Mouse (Mus musculus): Measurements from ENCODE around the gene Plxnc1.

Gene Plxnc1

DNA sequence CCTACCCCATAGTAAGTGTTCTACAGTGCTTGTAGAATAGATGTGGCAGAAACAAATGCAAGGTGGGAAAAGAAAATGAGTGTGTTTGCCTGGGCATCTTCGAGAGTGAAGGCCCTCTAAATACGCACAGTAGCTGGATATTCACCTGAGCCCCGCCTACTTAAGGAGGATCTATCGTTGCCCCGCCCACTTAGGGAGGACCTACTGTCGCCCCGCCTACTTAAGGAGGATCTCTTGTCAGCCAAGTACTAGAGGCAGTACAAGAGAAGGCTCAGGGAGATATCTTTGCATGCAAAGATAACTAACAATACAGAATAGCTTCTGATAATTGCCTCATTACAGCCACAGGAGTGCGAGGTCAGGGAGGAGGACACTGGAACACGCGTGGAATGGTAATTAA lies 17.4 kb upstream of the Plxnc1 start:
- in situ Hi-C loops (cut with MboI; ENCODE audit: low pct_unique_long_range_greater_than_20kb in 1 of 2, low sequenced_read_pairs in 2 of 2, unreplicated experiment in 1 of 2), result loop anchor here (5.0 to 25.0 kb wide), 3 partner anchors 275 to 337 kb away; partner anchors contain the start of gene Cep83 (in 1 of the 2)

- in situ Hi-C loops (cut with MboI; ENCODE audit: low pct_unique_long_range_greater_than_20kb in 1 of 2, low sequenced_read_pairs in 2 of 2, unreplicated experiment in 1 of 2), result loop anchor here (5.0 to 25.0 kb wide), 3 partner anchors 274 to 336 kb away; partner anchors contain the start of gene Cep83 (in 1 of the 2)
Measured at GRCm38 (mm10) chr10:94961283-94961682, 16.6 kb upstream of the Plxnc1 start.

GRCm38 (mm10) chr10:94958311-94958710 lies 13.7 kb upstream of the Plxnc1 start:
- in situ Hi-C loops (cut with MboI; ENCODE audit: low pct_unique_long_range_greater_than_20kb in 1 of 2, low sequenced_read_pairs in 2 of 2, unreplicated experiment in 1 of 2), result loop anchor here (10.0 to 25.0 kb wide), 2 partner anchors 271 to 274 kb away; partner anchors contain the start of gene Cep83 (in 2 of the 2)

DNA sequence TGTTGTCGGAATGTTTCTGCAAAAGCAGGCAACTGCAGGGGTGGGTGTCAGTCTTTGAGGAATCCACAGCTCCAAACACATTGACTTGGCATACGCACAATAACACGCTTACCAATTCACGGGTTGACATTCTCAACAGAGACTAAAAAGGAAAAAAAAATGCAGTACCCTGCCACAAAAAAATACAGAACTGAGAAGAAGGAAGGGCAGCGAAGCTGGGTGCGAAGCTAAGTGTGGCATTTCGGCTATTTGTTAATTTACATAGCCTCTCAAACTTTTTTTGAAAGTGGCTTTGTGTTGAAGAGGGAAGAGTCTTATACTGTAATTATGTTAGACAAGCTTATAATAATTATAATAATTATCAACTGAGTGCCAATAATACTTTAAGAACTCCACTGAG lies 13.1 kb upstream of the Plxnc1 start:
- in situ Hi-C loops (cut with MboI; ENCODE audit: low pct_unique_long_range_greater_than_20kb in 1 of 2, low sequenced_read_pairs in 2 of 2, unreplicated experiment in 1 of 2), result loop anchor here (10.0 to 25.0 kb wide), 2 partner anchors 270 to 273 kb away; partner anchors contain the start of gene Cep83 (in 2 of the 2)

DNA sequence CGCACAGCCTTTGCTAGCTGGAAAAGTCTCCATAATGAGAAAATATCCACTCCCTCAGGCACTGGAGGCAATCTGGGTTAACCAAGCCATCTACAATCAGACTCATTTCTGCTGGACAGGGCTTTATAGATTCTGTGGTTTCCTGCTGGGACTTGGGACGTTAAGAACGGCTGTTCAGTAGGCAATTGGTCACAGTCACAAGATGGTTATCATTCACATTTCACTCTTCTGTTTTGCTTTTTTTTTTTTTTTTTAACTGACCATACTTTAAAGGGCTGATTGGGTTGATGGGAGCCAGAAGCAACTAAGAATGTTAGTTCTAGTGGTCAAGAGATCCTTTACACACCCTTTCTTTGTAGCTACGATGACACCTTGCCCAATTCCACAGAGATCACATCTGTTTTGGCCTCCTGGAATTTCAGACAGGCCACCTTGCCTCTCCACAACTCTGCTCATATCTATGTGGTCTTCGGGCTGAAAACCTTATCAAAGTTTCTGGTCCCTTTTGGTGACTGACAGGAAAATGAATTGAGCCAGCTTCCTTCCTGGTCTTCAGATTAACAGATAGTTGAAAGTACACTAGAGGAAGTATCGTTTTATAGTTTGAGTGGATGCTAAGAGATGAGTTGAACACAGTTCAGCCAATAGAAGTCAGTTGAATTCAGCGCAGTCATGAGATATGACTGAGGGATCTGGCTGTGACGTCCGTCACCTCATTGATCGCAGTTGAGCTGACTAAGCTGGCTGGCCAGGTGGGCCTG lies 3.5 kb upstream of the Plxnc1 start:
- in situ Hi-C loops (cut with MboI; ENCODE audit: low pct_unique_long_range_greater_than_20kb in 1 of 2, low sequenced_read_pairs in 2 of 2, unreplicated experiment in 1 of 2), result no loop called here

- in situ Hi-C loops (cut with MboI; ENCODE audit: low pct_unique_long_range_greater_than_20kb in 1 of 2, low sequenced_read_pairs in 2 of 2, unreplicated experiment in 1 of 2), result no loop called here
Measured at GRCm38 (mm10) chr10:94947386-94947785, 2.8 kb upstream of the Plxnc1 start.

DNA sequence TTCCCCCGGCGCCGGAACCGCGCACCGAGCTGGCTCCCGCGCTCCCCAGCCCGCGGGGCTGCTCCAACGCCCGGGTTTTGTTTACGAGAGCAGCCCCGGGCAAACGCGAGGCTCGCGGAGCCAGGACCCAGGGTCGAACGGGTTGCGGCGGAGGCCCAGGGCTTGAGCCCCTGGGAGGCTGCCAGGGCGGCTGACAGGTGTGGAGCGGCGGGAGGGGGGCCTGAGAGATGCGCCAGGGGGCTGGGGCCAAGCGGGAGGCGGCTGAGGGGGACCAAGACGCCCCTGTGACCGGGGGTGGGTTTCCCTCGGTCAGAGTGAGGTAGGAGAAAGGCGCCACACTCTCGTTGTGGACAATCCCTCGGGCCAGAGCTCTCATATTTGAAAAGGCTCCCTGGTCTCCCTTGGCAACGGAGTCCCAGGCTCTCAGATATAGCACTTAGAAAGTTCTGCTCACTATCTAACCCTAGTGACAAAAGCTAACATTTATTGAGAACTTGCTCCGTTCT lies 624 bp upstream of the Plxnc1 start:
- in situ Hi-C loops (cut with MboI; ENCODE audit: low pct_unique_long_range_greater_than_20kb in 1 of 2, low sequenced_read_pairs in 2 of 2, unreplicated experiment in 1 of 2), result no loop called here

- in situ Hi-C loops (cut with MboI; ENCODE audit: low pct_unique_long_range_greater_than_20kb in 1 of 2, low sequenced_read_pairs in 2 of 2, unreplicated experiment in 1 of 2), result no loop called here
Measured at GRCm38 (mm10) chr10:94943846-94944690, 567 bp downstream of the Plxnc1 start.

GRCm38 (mm10) chr10:94943401-94943845 lies 1.2 kb downstream of the Plxnc1 start:
- in situ Hi-C loops (cut with MboI; ENCODE audit: low pct_unique_long_range_greater_than_20kb in 1 of 2, low sequenced_read_pairs in 2 of 2, unreplicated experiment in 1 of 2), result no loop called here

DNA sequence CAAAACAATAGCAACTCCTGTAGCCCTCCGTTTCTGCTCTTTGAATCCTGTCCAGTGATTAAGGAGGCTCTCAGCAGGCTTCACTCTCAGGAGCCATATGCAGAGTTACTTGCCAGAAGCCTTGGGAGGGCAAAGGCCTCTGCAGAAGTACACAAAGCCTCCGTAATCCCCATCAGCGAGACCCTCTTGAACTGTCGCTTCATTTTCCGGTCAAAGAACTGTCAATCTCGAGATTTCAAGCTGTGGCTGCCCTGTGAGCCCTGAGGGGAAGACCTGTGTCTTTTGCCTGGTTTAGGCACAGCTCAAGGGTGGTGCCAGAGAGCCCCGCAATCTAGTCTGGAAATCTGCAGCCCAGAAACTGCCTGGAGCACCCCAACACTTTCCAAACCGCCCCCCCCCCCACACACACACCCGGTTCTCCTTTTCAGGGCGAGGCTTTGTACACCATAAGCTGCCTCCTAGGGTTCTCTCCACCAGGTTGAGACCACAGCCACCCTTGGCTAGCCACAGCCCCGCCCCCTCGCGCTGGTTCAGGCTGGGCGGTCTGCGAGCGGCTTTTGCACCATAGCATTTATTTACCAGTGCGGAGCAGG lies 2.1 kb downstream of the Plxnc1 start:
- in situ Hi-C loops (cut with MboI; ENCODE audit: low pct_unique_long_range_greater_than_20kb in 1 of 2, low sequenced_read_pairs in 2 of 2, unreplicated experiment in 1 of 2), result no loop called here

DNA sequence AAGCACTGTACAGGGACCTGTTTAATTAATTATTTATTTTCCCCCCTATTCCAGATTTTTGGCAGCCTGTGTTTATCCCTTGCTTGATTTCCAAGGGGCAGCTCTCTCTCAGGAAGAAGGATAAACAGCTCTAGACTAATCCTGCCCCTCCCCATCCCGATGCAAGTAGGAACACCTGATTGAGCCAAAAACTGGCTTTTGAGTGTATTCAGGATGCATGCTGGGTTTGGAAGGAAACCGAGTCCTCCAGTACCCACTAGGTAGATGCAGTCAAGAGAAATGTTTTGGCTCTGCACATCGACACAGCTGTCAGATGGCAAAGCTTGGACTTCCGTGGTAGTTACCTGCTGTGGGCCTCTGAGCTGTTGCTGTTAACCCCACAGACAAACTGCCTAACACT lies 3.1 kb downstream of the Plxnc1 start:
- in situ Hi-C loops (cut with MboI; ENCODE audit: low pct_unique_long_range_greater_than_20kb in 1 of 2, low sequenced_read_pairs in 2 of 2, unreplicated experiment in 1 of 2), result no loop called here

DNA sequence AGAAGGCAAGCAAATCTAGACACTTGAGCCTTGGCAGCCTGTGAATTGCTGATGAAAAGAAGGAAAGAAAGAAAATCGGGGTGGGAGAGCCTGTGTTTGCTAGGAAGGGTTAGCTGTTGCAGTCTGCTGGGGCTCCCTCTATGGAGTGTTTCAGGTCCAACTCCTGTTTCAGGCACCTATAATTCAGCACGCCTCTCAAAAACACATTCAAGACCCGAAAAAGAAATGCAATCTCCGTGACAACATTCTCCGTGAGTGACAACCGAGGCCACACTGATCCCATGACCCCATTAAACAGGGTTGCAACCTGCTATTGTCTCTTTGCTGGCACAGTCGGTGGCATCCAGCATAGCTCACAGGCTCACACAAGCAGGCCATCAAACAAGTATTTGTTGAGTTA lies 3.8 kb downstream of the Plxnc1 start:
- in situ Hi-C loops (cut with MboI; ENCODE audit: low pct_unique_long_range_greater_than_20kb in 1 of 2, low sequenced_read_pairs in 2 of 2, unreplicated experiment in 1 of 2), result no loop called here

- in situ Hi-C loops (cut with MboI; ENCODE audit: low pct_unique_long_range_greater_than_20kb in 1 of 2, low sequenced_read_pairs in 2 of 2, unreplicated experiment in 1 of 2), result no loop called here
Measured at GRCm38 (mm10) chr10:94940061-94940460, 4.6 kb downstream of the Plxnc1 start.

DNA sequence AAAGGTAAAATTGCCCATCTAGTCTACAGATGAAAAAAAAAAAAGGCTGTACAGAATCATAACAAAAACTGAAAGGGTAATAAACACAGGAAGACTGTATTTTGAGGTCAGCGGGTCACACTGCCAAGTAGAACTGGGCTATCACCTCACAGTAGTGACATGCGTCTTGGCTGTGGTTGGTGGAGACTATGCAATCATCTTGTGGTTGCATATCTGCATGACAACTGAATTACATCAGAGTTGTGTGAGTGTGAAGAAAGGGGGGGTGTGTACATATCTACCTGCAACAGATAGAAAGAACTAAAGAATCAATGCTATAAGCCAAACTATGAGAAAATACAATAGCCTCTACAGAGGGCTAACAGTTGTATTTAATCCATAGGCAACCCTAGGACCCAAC lies 5.7 kb downstream of the Plxnc1 start:
- in situ Hi-C loops (cut with MboI; ENCODE audit: low pct_unique_long_range_greater_than_20kb in 1 of 2, low sequenced_read_pairs in 2 of 2, unreplicated experiment in 1 of 2), result no loop called here

GRCm38 (mm10) chr10:94938320-94938719 lies 6.3 kb downstream of the Plxnc1 start:
- in situ Hi-C loops (cut with MboI; ENCODE audit: low pct_unique_long_range_greater_than_20kb in 1 of 2, low sequenced_read_pairs in 2 of 2, unreplicated experiment in 1 of 2), result no loop called here

DNA sequence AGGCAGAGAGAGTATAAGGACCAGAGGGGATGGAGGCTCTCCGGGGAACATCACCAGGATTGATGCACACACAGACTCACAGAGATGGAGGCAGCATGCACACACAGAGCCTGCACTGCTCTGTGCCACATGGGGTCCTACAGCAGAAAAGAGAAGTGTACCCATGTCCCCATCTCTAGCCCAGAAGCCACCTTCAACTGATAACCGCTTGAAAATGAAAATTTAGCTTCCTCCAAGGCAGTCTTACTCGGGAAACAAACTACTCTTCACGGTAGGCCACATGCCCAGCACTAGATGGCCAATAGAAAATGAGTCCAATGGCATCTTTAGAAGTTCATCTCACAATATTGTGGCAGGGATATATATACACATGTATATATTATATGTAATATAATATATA lies 9.4 kb downstream of the Plxnc1 start:
- in situ Hi-C loops (cut with MboI; ENCODE audit: low pct_unique_long_range_greater_than_20kb in 1 of 2, low sequenced_read_pairs in 2 of 2, unreplicated experiment in 1 of 2), result no loop called here

DNA sequence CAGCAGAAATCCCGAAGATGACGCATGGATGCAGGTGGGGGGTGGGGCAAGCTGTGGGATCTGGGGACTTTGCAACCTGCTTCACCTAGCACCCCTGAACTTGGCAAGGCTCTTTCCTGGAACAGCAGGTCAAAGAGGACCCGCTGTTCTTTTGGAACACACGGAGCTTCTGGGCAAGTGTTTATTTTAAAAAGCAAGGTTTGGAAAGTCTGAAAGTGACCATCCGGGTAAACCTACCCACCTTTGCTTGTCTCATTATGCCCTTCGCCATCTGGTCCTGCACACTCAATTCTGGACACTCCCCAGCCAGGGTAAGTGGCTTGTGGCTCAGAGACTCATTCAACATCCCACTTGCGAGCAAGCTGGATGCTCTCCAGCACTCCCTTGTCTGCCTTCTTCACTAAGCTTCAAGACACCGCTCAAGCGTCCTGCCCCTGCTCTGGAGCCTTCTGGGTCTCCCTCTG lies 10.5 kb downstream of the Plxnc1 start:
- in situ Hi-C loops (cut with MboI; ENCODE audit: low pct_unique_long_range_greater_than_20kb in 1 of 2, low sequenced_read_pairs in 2 of 2, unreplicated experiment in 1 of 2), result no loop called here

DNA sequence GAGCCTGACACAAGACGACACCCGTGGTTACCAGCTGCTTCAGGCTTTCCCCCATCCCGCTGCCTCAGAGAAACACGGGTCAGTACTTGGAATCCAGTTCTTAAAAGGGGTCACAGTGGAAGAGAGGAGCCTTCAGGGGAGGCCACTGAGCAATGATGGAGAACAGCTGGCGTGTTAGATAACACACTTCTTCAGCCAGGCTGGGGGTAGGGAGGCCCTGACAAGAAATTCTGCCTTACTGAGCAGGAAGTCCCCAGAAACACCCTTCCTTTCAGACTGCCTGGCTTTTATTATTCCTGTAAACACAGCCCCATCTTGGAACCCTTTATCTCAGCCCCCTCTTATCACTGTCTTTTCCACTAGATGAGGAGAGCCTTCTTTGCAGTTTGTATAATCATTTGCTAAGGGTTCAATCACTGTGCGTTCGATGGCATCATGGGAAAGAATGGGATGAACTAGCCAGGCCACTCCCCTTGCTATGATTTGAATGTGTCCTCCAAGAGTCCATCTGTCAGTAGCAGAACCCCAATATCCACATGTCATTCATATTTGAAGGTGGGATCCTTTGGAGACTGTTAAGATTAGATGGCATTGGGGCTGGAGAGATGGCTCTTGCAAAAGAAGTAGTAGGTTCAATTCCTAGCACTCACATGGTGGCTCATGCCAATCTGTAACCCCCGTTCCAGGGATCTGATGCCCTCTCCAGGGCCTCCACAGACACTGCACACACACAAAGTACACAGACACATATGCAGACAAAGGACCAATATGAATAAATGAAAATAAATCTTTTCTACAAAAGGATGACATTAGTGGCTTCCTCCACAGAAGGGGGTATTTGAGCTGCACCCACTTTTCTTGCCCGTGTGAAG lies 12.4 kb downstream of the Plxnc1 start:
- in situ Hi-C loops (cut with MboI; ENCODE audit: low pct_unique_long_range_greater_than_20kb in 1 of 2, low sequenced_read_pairs in 2 of 2, unreplicated experiment in 1 of 2), result no loop called here

Measured in mouse embryonic stem cell (cell line).